Mouse (Mus musculus): ENCODE data around the gene Irs1.

DNA sequence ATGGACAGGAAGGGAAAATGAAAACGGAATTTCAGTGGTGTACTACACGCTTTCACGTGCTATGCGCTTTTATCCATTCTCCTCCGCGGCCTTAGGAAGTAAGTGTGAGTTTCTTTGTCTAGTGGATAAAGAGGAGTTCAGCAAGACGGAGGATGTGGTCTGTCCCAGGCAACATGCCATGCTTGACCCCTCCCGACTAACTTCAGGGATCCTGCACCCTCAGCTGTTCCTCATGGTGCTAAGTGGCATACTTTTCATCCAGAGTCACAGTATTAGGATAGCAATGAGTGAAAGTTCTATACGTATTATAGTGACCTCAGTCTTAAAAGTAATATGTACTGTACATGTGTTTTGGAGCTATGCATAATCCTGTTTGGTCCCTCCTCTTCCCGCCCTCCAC is 29.6 kb upstream of the Irs1 start:
- TF ChIP-seq CTCF (IDR thresholded peaks at IDR 0.05; ENCODE audit: extremely low read depth, insufficient read depth, low read length) (no peak), POLR2A (IDR thresholded peaks at IDR 0.05; ENCODE audit: extremely low read depth, insufficient read depth, low read length) (no peak)
